Mouse (Mus musculus) right cerebral cortex, postnatal 10 days (tissue): ENCODE results near the gene Trim2.
A peak's percentile ranks its signal among the peaks of the same experiment; 100 is the strongest.

ENCODE experiments used
- DNase-seq, 2 experiments: peaks; one replicate each; pipeline ENCODE4 v3.0.0; 2021; ENCODE audit warnings: low spot score in 2 of 2

Gene Trim2

GRCm38 (mm10) chr3:84306777-84307176 lies at the start of gene Trim2:
Gene Trim2, minus strand, starts transcription at chr3:84306877.
- no peak for DNase-seq

- peak; percentile 53 to 64 for DNase-seq
These were observed 49.4 kb upstream of the Trim2 start for GRCm38 (mm10) chr3:84355930-84356689.

GRCm38 (mm10) chr3:84352353-84353034 lies 45.8 kb upstream of the Trim2 start:
- DNase-seq = peak; percentile 46 to 81

GRCm38 (mm10) chr3:84350311-84350710 lies 43.6 kb upstream of the Trim2 start:
- no peak for DNase-seq

- no peak for DNase-seq
These were observed 43.1 kb upstream of the Trim2 start for GRCm38 (mm10) chr3:84349771-84350170.

GRCm38 (mm10) chr3:84347426-84347825 lies 40.7 kb upstream of the Trim2 start:
- no peak for DNase-seq

GRCm38 (mm10) chr3:84346456-84347150 lies 39.9 kb upstream of the Trim2 start:
- no peak for DNase-seq

- peak; percentile 40 to 47 for DNase-seq
These were observed 38.9 kb upstream of the Trim2 start for GRCm38 (mm10) chr3:84345646-84345980.

GRCm38 (mm10) chr3:84344725-84345645 lies 38.3 kb upstream of the Trim2 start:
- DNase-seq = peak; percentile 91 to 93

- DNase-seq = no peak
These were observed 36.4 kb upstream of the Trim2 start for GRCm38 (mm10) chr3:84343101-84343500.

- no peak for DNase-seq
These were observed 35.1 kb upstream of the Trim2 start for GRCm38 (mm10) chr3:84341811-84342210.

- DNase-seq = no peak
These were observed 30.9 kb upstream of the Trim2 start for GRCm38 (mm10) chr3:84337585-84337984.

- DNase-seq = no peak
These were observed 29.7 kb upstream of the Trim2 start for GRCm38 (mm10) chr3:84336342-84336741.

- DNase-seq = no peak
These were observed 28.9 kb upstream of the Trim2 start for GRCm38 (mm10) chr3:84335421-84336073.

GRCm38 (mm10) chr3:84334771-84335420 lies 28.2 kb upstream of the Trim2 start:
- DNase-seq = no peak

GRCm38 (mm10) chr3:84333400-84334349 lies 27.0 kb upstream of the Trim2 start:
- DNase-seq = peak; percentile 46 to 73

- DNase-seq = no peak
These were observed 23.5 kb upstream of the Trim2 start for GRCm38 (mm10) chr3:84330210-84330609.

- DNase-seq = no peak
These were observed 18.3 kb upstream of the Trim2 start for GRCm38 (mm10) chr3:84324967-84325441.

- no peak for DNase-seq
These were observed 17.8 kb upstream of the Trim2 start for GRCm38 (mm10) chr3:84324478-84324877.
